Mouse (Mus musculus) ES-Bruce4 (cell line): ENCODE results near the gene Fastkd3.

Experiments used
- CTCF ChIP-seq: IDR thresholded peaks from one replicate; pipeline ENCODE4 v1.8.1; 2011; ENCODE audit warnings: low read depth, low read length
- POLR2A ChIP-seq: IDR thresholded peaks from one replicate; pipeline ENCODE4 v1.8.1; 2011; ENCODE audit warnings: low read length; ENCODE audit not compliant: insufficient read depth

DNA sequence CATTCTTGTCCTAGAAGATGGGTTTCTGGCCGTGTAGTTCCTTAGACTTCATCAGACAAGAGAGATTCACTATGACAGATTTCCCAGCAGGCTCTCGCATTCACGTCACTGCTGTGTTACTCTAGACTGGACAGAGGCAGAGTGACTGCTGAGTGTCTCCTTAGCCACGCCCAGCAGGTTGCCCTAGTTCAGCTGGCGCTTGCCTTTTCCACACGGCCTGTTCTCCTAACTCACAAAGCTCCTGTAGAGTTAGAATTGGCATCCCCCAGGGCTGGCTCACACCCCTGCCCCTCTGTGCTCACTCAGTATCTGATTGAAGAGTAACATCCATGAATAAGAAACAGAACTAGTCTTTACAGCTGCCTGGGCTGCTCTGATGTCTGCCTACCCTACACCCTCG is 3.4 kb downstream of the Fastkd3 start:
- no peak for TF ChIP-seq CTCF
- no peak for TF ChIP-seq POLR2A
